Mouse (Mus musculus) forebrain, embryonic 12.5 days (tissue): ENCODE measurements at regions not wholly inside any gene's neighbourhood (a gene's known extent, or its start where the extent isn't known, plus 50 kb on each side); places are given as distances from the start of the nearest gene placed in this dataset.

ENCODE experiments used
- ATAC-seq: fragments of 200-750 bp; cut with Nextera tagmentation; 2 replicates; pipeline ENCODE4 v1.8.0; 2017; ENCODE audit warnings: moderate TSS enrichment; ENCODE audit not compliant: low FRiP score
- H3K27ac ChIP-seq: fragments of 300-500 bp; sonication (generic); 2 replicates; pipeline ENCODE4 v1.5.1; 2016; ENCODE audit warnings: mild to moderate bottlenecking
- H3K27me3 ChIP-seq: fragments of 300-500 bp; sonication (generic); 2 replicates; pipeline ENCODE4 v1.6.1; 2016; ENCODE audit warnings: mild to moderate bottlenecking
- H3K36me3 ChIP-seq: fragments of 300-500 bp; sonication (generic); replicated peaks from 2 replicates; pipeline ENCODE4 v1.6.1; 2016; ENCODE audit warnings: mild to moderate bottlenecking
- H3K4me1 ChIP-seq: fragments of 300-500 bp; sonication (generic); 2 replicates; pipeline ENCODE4 v1.6.1; 2016
- H3K4me2 ChIP-seq: fragments of 300-500 bp; sonication (generic); 2 replicates; pipeline ENCODE4 v1.6.1; 2016; ENCODE audit warnings: mild to moderate bottlenecking, moderate library complexity
- H3K4me3 ChIP-seq: fragments of 300-500 bp; sonication (generic); replicated peaks from 2 replicates; pipeline ENCODE4 v1.5.1; 2016; ENCODE audit warnings: mild to moderate bottlenecking
- H3K9ac ChIP-seq: fragments of 300-500 bp; sonication (generic); 2 replicates; pipeline ENCODE4 v1.6.1; 2016; ENCODE audit warnings: mild to moderate bottlenecking
- H3K9me3 ChIP-seq: fragments of 300-500 bp; sonication (generic); 2 replicates; pipeline ENCODE4 v1.6.1; 2016
- WGBS: fragments of 180-500 bp; shearing (Covaris S2); methylation state at CpG from one replicate; pipeline ENCODE4 v1.1.7; 2016; 5-methylcytosine and 5-hydroxymethylcytosine counted together

DNA sequence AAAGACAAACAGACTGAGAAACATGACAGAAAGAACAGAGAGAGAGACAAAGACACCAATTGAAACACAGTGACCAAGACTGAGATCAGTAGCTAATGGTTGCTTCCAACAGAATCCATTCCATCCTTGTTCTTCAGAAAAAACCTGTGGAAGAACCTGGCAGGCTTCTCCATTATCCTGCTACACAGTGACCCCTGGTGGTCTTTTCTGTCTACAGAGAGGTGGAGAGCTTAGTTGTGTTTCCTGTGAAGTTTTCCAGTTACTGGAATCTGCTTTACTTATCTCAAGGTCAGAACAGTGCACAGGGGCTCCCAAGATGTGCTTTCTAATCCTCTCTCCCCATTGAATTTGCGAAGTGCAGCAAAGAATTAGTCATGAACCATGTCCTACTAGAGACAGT lies 339.1 kb upstream of the Msl3l2 start:
- Histone ChIP-seq H3K27ac (no peak overlapping the region), H3K9me3 (no peaks in the 10 kb centered on the region), H3K4me2 (no peak overlapping the region), H3K4me3 (no peak overlapping the region), H3K9ac (no peak overlapping the region), H3K36me3 (no peaks in the 10 kb centered on the region), H3K27me3 (no peaks in the 10 kb centered on the region), H3K4me1 (no peaks in the 10 kb centered on the region)
- ATAC-seq, result 0 out of 2 replicates have a peak, but pooled peaks have one; percentile 20
- 71% methylated on average over 1 of the region's 1 CpGs for WGBS

GRCm38 (mm10) chr10:55769642-55770041 lies 337.1 kb upstream of the Msl3l2 start:
- no peaks in the 10 kb centered on the region for H3K9me3 ChIP-seq
- no peaks in the 10 kb centered on the region for H3K27me3 ChIP-seq
- H3K4me1 ChIP-seq, result no peaks in the 10 kb centered on the region
- no peak overlapping the region for H3K9ac ChIP-seq
- no peak overlapping the region for H3K4me2 ChIP-seq
- no peaks in the 10 kb centered on the region for H3K36me3 ChIP-seq
- peak; percentile 75; the same call in 1 of the 2 replicates for ATAC-seq
- no peak overlapping the region for H3K4me3 ChIP-seq
- H3K27ac ChIP-seq, result no peak overlapping the region
- WGBS, result 45% methylated on average over 6 of the region's 6 CpGs

DNA sequence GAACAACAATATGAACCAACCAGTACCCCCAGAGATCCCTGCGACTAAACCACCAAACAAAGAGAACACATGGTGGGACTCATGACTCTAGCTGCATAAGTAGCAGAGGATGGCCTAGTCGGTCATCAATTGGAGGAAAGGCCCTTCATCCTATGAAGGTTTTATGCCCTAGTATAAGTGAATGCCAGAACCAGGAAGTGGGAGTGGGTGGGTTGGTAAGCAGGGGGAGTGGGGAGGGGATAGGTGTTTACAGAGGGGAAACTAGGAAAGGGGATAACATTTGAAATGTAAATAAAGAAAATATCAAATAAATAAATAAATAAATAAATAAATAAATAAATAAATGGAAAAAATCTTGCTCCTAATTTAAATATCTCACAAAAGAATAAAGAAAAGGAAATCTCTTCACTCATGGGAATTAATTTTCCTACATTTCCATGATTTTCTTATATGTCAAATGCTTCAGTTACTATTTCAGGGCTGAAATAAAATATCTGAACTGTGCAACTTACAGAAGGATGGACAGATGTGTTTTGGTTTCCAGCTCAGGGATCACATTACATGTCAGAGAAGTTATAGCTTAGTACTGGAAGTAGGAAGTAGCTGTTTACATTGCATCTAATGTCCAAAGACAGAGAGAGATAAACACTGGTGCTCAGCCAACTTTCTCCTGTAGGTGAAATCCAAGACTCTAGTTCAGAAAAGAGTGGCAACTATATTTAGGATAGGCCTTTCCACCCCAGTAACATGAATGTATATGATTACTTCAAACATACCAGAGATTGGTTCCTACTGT lies 323.8 kb upstream of the Msl3l2 start:
- Histone ChIP-seq H3K27me3 (no peaks in the 10 kb centered on the region), H3K4me1 (no peaks in the 10 kb centered on the region), H3K36me3 (no peaks in the 10 kb centered on the region), H3K27ac (no peak overlapping the region), H3K9ac (no peak overlapping the region), H3K9me3 (no peaks in the 10 kb centered on the region), H3K4me3 (no peak overlapping the region), H3K4me2 (no peak overlapping the region)
- ATAC-seq, result no peak
- 92% methylated on average over 2 of the region's 2 CpGs for WGBS

DNA sequence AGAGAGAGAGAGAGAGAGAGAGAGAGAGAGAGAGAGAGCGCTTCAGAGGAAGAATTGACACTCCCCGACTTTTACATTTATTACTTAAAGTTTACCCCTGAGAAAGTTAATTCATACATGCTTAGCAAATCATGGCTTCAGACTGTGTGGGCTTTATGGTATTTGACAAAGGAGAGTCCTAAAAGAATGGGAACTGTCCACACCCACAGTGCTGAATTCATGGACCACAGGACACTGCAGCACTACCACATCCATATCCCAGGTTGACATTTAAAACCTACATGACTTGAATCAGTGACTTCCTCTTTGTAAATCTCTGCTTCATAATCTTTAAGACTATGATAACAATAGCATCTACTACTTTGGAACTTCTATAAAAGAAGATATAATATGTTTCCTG lies 292.8 kb upstream of the Msl3l2 start:
- H3K36me3 ChIP-seq, result no peaks in the 10 kb centered on the region
- no peak for ATAC-seq
- no peaks in the 10 kb centered on the region for H3K4me1 ChIP-seq
- no peaks in the 10 kb centered on the region for H3K27me3 ChIP-seq
- no peak overlapping the region for H3K4me3 ChIP-seq
- no peaks in the 10 kb centered on the region for H3K9me3 ChIP-seq
- no peak overlapping the region for H3K27ac ChIP-seq
- 79% methylated on average over 2 of the region's 2 CpGs for WGBS
- H3K4me2 ChIP-seq, result no peak overlapping the region
- no peak overlapping the region for H3K9ac ChIP-seq

DNA sequence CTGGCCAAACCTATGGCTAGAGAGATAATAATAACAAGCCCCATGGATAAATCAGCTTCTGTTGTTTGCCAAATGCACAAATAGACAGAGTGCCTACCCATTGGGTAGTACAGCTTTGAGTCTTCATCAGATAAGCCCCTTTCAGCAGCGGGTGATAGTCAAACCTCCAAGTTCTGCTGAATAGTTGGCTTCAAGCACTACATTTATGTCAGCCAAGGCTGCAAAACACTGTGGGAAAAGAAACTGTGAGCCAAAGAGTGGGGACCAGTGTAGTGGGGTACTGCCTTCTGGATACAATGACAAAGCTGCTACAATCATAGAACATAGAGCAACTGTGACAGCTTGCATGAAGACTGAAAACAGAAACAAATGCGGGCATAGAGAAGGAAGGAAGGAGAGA lies 255.4 kb upstream of the Msl3l2 start:
- H3K4me3 ChIP-seq, result no peak overlapping the region
- no peaks in the 10 kb centered on the region for H3K36me3 ChIP-seq
- H3K9ac ChIP-seq, result no peak overlapping the region
- H3K4me1 ChIP-seq, result no peaks in the 10 kb centered on the region
- 89% methylated on average over 2 of the region's 2 CpGs for WGBS
- no peak overlapping the region for H3K4me2 ChIP-seq
- no peaks in the 10 kb centered on the region for H3K9me3 ChIP-seq
- no peak for ATAC-seq
- no peak overlapping the region for H3K27ac ChIP-seq
- H3K27me3 ChIP-seq, result no peaks in the 10 kb centered on the region

DNA sequence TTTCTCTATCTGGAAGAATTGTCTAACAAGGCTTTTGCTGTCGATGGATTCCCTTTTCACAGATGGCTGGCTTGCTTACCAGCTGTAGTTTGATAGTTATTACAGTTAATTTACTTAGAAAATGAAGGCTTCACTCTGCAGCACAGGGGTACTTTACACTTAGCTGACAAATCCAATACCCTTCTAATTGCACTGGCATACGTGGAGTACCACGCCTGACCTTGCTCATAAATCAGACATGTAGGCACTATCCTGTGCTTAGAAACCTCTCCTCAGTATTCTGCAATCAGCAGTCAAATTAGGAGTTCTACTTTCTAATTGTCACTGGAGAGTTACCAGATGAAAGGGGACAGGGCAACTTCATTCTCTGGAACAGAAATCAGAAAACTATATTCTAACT lies 214.1 kb upstream of the Msl3l2 start:
- Histone ChIP-seq H3K9me3 (no peaks in the 10 kb centered on the region), H3K4me1 (no peaks in the 10 kb centered on the region), H3K27me3 (no peaks in the 10 kb centered on the region), H3K27ac (no peak overlapping the region), H3K4me3 (no peak overlapping the region), H3K9ac (no peak overlapping the region), H3K36me3 (no peaks in the 10 kb centered on the region), H3K4me2 (no peak overlapping the region)
- WGBS, result 84% methylated on average over 3 of the region's 3 CpGs
- ATAC-seq, result no peak

DNA sequence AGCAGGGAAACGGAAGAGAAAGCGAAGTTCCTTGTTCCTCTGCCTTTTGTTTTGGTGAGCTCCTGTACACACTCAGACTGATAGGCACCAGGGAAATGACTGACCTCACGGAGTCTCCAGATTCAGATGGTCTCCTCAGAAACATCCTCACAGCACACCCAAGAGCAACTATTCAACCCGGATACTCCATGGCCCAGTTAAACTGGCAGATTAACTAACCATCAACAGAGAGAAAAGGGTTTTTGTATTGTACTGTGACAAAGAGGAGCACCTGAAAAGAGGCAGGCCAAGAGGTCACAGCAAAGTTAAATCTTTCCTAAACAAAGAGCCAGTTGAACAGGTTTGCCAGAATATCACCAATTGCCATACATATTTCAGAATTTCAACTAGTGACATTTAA lies 177.6 kb upstream of the Msl3l2 start:
- no peak overlapping the region for H3K4me2 ChIP-seq

GRCm38 (mm10) chr10:55933993-55934392 lies 172.7 kb upstream of the Msl3l2 start:
- Histone ChIP-seq H3K9ac (no peak overlapping the region), H3K4me3 (no peak overlapping the region), H3K27me3 (no peaks in the 10 kb centered on the region), H3K27ac (no peak overlapping the region), H3K4me1 (no peaks in the 10 kb centered on the region), H3K9me3 (no peaks in the 10 kb centered on the region), H3K36me3 (no peaks in the 10 kb centered on the region), H3K4me2 (no peak overlapping the region)
- 61% methylated on average over 2 of the region's 2 CpGs for WGBS
- ATAC-seq, result no peak

More for the DNA sequence above, 177.6 kb upstream of the Msl3l2 start:
- H3K9me3 ChIP-seq, result no peaks in the 10 kb centered on the region
- H3K27ac ChIP-seq, result no peak overlapping the region
- H3K4me1 ChIP-seq, result no peaks in the 10 kb centered on the region
- H3K36me3 ChIP-seq, result no peaks in the 10 kb centered on the region
- 42% methylated on average over 4 of the region's 4 CpGs for WGBS
- H3K4me3 ChIP-seq, result no peak overlapping the region
- H3K27me3 ChIP-seq, result no peaks in the 10 kb centered on the region
- no peak overlapping the region for H3K9ac ChIP-seq
- ATAC-seq, result no peak

GRCm38 (mm10) chr10:55935447-55935846 lies 171.3 kb upstream of the Msl3l2 start:
- H3K4me1 ChIP-seq, result no peaks in the 10 kb centered on the region
- WGBS, result 82% methylated on average over 2 of the region's 2 CpGs
- no peaks in the 10 kb centered on the region for H3K36me3 ChIP-seq
- no peak overlapping the region for H3K9ac ChIP-seq
- no peak for ATAC-seq
- no peaks in the 10 kb centered on the region for H3K27me3 ChIP-seq
- no peak overlapping the region for H3K27ac ChIP-seq
- H3K9me3 ChIP-seq, result no peaks in the 10 kb centered on the region
- no peak overlapping the region for H3K4me2 ChIP-seq
- no peak overlapping the region for H3K4me3 ChIP-seq

GRCm38 (mm10) chr10:55962627-55963203 lies 144.0 kb upstream of the Msl3l2 start:
- no peaks in the 10 kb centered on the region for H3K9me3 ChIP-seq
- H3K4me2 ChIP-seq, result no peak overlapping the region
- no peak for ATAC-seq
- H3K27ac ChIP-seq, result no peak overlapping the region
- no peak overlapping the region for H3K4me3 ChIP-seq
- H3K36me3 ChIP-seq, result no peaks in the 10 kb centered on the region
- no peaks in the 10 kb centered on the region for H3K4me1 ChIP-seq
- H3K27me3 ChIP-seq, result no peaks in the 10 kb centered on the region
- WGBS, result 70% methylated on average over 4 of the region's 4 CpGs
- no peak overlapping the region for H3K9ac ChIP-seq
